Mouse (Mus musculus) retina, adult 2 months (tissue): Measurements from ENCODE around the gene Pomgnt2.
"Not testable (repeated sequence)": the region's sequence is repeated elsewhere in the genome, so short reads cannot be mapped to it uniquely, and the experiment has no call there.

Experiments
- DNase-seq: peaks from one replicate; pipeline ENCODE4 v3.0.0-alpha.2; 2012; ENCODE audit warnings: low read depth, low spot score

Gene Pomgnt2

GRCm38 (mm10) chr9:121997010-121997409 is at the start of gene Pomgnt2:
Gene Pomgnt2, minus strand, starts transcription at chr9:121997110.
- DNase-seq: no peak

GRCm38 (mm10) chr9:122039848-122040247 is 42.9 kb upstream of the Pomgnt2 start:
- no peak for DNase-seq

GRCm38 (mm10) chr9:122038631-122039030 is 41.7 kb upstream of the Pomgnt2 start:
- DNase-seq: no peak

- no peak for DNase-seq
Measured at GRCm38 (mm10) chr9:122036496-122037054, 39.7 kb upstream of the Pomgnt2 start.

- DNase-seq: no peak
Measured at GRCm38 (mm10) chr9:122035807-122036206, 38.9 kb upstream of the Pomgnt2 start.

- DNase-seq: no peak
Measured at GRCm38 (mm10) chr9:122034949-122035348, 38.0 kb upstream of the Pomgnt2 start.

- DNase-seq: no peak
Measured at GRCm38 (mm10) chr9:122032071-122032470, 35.2 kb upstream of the Pomgnt2 start.

- DNase-seq: no peak
Measured at GRCm38 (mm10) chr9:122030706-122031105, 33.8 kb upstream of the Pomgnt2 start.

- DNase-seq: no peak
Measured at GRCm38 (mm10) chr9:122029765-122030164, 32.9 kb upstream of the Pomgnt2 start.

GRCm38 (mm10) chr9:122027914-122028745 is 31.2 kb upstream of the Pomgnt2 start:
- DNase-seq: no peak

GRCm38 (mm10) chr9:122027081-122027913 is 30.4 kb upstream of the Pomgnt2 start:
- DNase-seq: no peak

- DNase-seq: no peak
Measured at GRCm38 (mm10) chr9:122025855-122026590, 29.1 kb upstream of the Pomgnt2 start.

- DNase-seq: no peak
Measured at GRCm38 (mm10) chr9:122024419-122024818, 27.5 kb upstream of the Pomgnt2 start.

- no peak for DNase-seq
Measured at GRCm38 (mm10) chr9:122023873-122024272, 27.0 kb upstream of the Pomgnt2 start.

GRCm38 (mm10) chr9:122022776-122023175 is 25.9 kb upstream of the Pomgnt2 start:
- DNase-seq: no peak

- no peak for DNase-seq
Measured at GRCm38 (mm10) chr9:122021581-122021980, 24.7 kb upstream of the Pomgnt2 start.

GRCm38 (mm10) chr9:122021171-122021570 is 24.3 kb upstream of the Pomgnt2 start:
- DNase-seq: not testable (repeated sequence)

- DNase-seq: no peak
Measured at GRCm38 (mm10) chr9:122020321-122020720, 23.4 kb upstream of the Pomgnt2 start.

GRCm38 (mm10) chr9:122018782-122019395 is 22.0 kb upstream of the Pomgnt2 start:
- peak; percentile 61 for DNase-seq

GRCm38 (mm10) chr9:122018079-122018478 is 21.2 kb upstream of the Pomgnt2 start:
- no peak for DNase-seq

- DNase-seq: peak; percentile 54
Measured at GRCm38 (mm10) chr9:122014241-122014667, 17.3 kb upstream of the Pomgnt2 start.
